Mouse (Mus musculus) kidney, embryonic 14.5 days (tissue): ENCODE measurements around the gene Slc9a8. TPM values are rescaled to one million over a fixed set of nuclear protein-coding genes. Genes with fewer than 3 reads are reported as not detected.

ENCODE experiments used
- ATAC-seq: fragments of 200-750 bp; cut with Nextera tagmentation; 2 replicates; pipeline ENCODE4 v1.8.0; 2017; ENCODE audit warnings: moderate number of reproducible peaks, mild to moderate bottlenecking, moderate TSS enrichment, moderate library complexity; ENCODE audit not compliant: low FRiP score, low TSS enrichment
- H3K27ac ChIP-seq: fragments of 300-500 bp; sonication (generic); 2 replicates; pipeline ENCODE4 v1.5.1; 2014; ENCODE audit warnings: low read depth, mild to moderate bottlenecking, low read length, moderate library complexity, mixed read lengths
- H3K27me3 ChIP-seq: fragments of 300-500 bp; sonication (generic); 2 replicates; pipeline ENCODE4 v1.6.1; 2014; ENCODE audit warnings: mild to moderate bottlenecking, low read length; ENCODE audit not compliant: control insufficient read depth, insufficient read depth
- H3K36me3 ChIP-seq: fragments of 300-500 bp; sonication (generic); 2 replicates; pipeline ENCODE4 v1.6.1; 2014; ENCODE audit warnings: low read length, mixed read lengths; ENCODE audit not compliant: control insufficient read depth, insufficient read depth
- H3K4me1 ChIP-seq: fragments of 300-500 bp; sonication (generic); 2 replicates; pipeline ENCODE4 v1.6.1; 2014; ENCODE audit warnings: low read length, mixed read lengths; ENCODE audit not compliant: control insufficient read depth, insufficient read depth
- H3K4me2 ChIP-seq: fragments of 300-500 bp; sonication (generic); replicated peaks from 2 replicates; pipeline ENCODE4 v1.6.1; 2014; ENCODE audit warnings: low read depth, mild to moderate bottlenecking, low read length
- H3K4me3 ChIP-seq: fragments of 300-500 bp; sonication (generic); 2 replicates; pipeline ENCODE4 v1.5.1; 2014; ENCODE audit warnings: mild to moderate bottlenecking, low read length
- H3K9ac ChIP-seq: fragments of 300-500 bp; sonication (generic); 2 replicates; pipeline ENCODE4 v1.6.1; 2014; ENCODE audit warnings: low read depth, mild to moderate bottlenecking, low read length, moderate library complexity
- H3K9me3 ChIP-seq: fragments of 300-500 bp; sonication (generic); 2 replicates; pipeline ENCODE4 v1.6.1; 2016; ENCODE audit warnings: low read length; ENCODE audit not compliant: control insufficient read depth
- WGBS: fragments of 180-500 bp; shearing (Covaris S2); extraction: QIAGEN DNeasy Blood & Tissue Kit; methylation state at CpG from one replicate; pipeline ENCODE4 v1.1.7; 2014; 5-methylcytosine and 5-hydroxymethylcytosine counted together
- polyA plus RNA-seq: library from polyadenylated mRNA; unstranded; fragments of >200 nt; fragmentation: Nextera tagmentation; extraction: Ambion mirVana; gene quantifications from 2 replicates; pipeline ENCODE4 v1.2.1, GENCODE M21; 2014

Slc9a8 gene
- polyA plus RNA-seq, 1 experiment from 2014 or later: 28.6 TPM

DNA sequence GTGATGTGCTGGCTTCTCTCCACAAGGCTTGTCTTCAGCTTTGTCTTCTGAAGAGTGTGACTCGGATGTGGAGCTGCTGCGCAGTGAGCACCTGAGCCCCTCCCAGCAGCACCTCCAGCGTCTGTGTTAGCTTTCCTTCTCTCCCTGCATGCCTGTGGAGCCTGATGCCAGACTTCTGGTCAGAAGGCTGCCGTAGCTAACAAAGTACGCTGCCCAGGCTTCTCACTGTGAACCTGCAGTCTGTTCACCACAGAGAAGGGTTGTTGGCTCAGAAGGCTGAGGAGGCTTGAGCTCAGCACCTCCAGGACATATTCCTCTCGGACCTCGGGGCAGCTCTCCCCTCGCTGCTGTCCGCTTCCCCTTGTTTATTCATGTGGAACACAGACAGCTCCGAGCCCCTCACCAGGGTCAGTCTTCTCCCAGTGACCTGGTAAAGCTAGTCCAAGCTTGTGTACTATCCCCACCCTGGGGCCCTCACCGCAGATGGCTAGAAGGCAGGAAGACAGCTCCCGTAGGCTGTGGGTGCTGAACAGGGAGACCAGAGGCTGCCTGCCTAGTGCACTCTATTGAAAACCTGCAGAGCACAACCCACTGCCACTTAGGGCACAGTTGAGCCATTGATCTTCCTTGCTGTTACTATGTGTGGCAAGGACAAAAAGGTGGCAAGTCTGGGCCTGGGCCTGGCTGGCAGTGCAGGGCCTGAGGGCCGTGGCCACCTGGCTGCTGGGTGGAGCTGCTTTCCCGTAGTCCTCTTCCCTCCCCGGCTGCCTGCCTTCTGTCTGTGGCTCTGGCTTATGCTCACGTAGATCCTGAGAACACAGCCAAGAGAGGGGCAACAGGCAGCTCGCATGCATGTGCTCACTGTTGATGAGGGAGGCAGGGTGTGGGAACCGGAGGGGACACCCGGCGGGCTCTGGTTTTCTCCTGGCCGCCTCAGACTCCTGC, 28.1 kb downstream of the Slc9a8 start:
- H3K9ac ChIP-seq: no peak overlapping the region
- H3K9me3 ChIP-seq: no peaks in the 10 kb centered on the region
- WGBS: 79% methylated on average over 21 of the region's 21 CpGs
- H3K4me2 ChIP-seq: no peak overlapping the region
- no peak for ATAC-seq
- no peak overlapping the region for H3K27ac ChIP-seq
- peaks cover 9% of the 10 kb centered on the region for H3K4me1 ChIP-seq
- H3K4me3 ChIP-seq: no peak overlapping the region
- H3K36me3 ChIP-seq: peaks cover 52% of the 10 kb centered on the region
- no peaks in the 10 kb centered on the region for H3K27me3 ChIP-seq

DNA sequence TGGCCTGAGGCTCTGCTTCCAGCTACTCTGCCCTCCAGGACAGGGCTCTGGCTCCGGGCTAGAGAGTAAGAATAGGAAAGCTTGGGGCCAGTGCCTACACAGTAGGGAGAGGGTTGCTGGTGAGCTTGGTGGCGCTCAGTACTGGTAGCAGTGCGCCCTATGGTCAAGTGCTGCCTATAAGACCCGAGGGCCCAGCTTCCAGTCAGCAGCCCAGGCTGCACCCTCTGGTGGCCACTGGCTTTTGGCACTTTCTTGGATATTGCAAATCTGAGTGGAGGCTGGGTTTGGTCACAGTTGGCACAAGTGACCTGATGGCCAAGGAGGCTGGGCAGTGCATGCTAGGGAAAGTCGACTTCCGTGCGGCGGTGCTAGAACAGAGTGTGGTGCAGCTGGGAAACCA, 29.1 kb downstream of the Slc9a8 start:
- H3K4me1 ChIP-seq: peaks cover 7% of the 10 kb centered on the region
- no peaks in the 10 kb centered on the region for H3K9me3 ChIP-seq
- H3K27me3 ChIP-seq: no peaks in the 10 kb centered on the region
- no peak overlapping the region for H3K4me3 ChIP-seq
- 0 out of 2 replicates have a peak overlapping the region, but pooled peaks have one; percentile 14 for H3K27ac ChIP-seq
- no peak overlapping the region for H3K9ac ChIP-seq
- H3K36me3 ChIP-seq: peaks cover 55% of the 10 kb centered on the region
- WGBS: 90% methylated on average over 8 of the region's 8 CpGs
- H3K4me2 ChIP-seq: no peak overlapping the region
- no peak for ATAC-seq

DNA sequence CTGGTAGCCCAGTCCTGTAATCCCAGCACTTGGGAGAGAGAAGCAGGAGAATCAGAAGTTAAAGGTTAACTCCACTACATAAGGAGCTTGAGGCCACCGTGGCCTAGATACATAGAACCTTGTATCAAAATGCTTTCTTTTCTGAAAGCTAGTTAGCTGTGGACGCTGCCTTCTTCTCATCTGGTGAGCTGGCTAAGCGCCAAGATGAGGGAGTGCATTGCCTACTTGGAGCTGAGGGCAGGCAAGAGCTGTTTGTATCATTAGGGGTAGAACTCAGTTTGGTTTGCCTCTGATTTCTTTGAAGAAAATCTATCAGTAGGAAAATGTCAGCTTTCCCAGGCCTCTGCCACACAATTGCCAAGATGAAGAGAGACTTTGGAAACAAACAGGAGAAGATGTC, 32.3 kb downstream of the Slc9a8 start:
- no peaks in the 10 kb centered on the region for H3K4me1 ChIP-seq
- H3K36me3 ChIP-seq: peaks cover 68% of the 10 kb centered on the region
- no peak overlapping the region for H3K9ac ChIP-seq
- no peak overlapping the region for H3K4me2 ChIP-seq
- H3K9me3 ChIP-seq: no peaks in the 10 kb centered on the region
- no peaks in the 10 kb centered on the region for H3K27me3 ChIP-seq
- no peak overlapping the region for H3K4me3 ChIP-seq
- WGBS: 79% methylated on average over 3 of the region's 3 CpGs
- no peak overlapping the region for H3K27ac ChIP-seq
- no peak for ATAC-seq

DNA sequence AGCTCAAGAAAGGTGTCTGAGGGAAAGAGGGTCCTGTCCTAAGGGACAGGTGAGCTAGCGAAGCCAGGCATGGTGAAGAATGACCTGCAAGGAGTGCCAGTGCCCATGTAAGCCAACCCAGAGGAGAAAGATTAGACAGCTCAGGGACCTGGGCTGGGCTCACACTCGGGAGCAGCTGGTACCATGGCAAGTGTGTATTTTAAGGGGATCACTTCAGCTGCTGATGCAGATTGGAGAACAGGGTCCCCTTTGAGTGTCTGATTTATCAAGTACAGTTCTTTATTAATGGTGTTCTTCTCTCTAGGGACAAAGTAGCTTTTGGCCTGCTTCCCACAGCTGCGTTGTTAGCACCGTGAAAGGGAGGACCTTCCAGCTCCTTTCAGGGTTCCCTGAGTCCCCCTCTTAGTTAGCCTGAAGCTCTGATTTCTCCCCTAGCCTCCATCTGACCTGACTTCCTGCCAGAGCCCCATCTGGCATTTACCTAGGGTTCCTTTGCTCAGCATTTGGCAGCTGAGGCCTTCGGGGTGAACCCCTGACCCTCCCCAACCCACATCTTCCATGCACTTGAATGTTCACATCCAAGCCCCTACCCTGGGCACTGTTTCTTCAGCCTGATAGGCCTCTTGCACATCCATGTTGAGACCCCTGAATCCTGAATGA, 35.0 kb downstream of the Slc9a8 start:
- ATAC-seq: no peak
- no peak overlapping the region for H3K4me3 ChIP-seq
- no peaks in the 10 kb centered on the region for H3K4me1 ChIP-seq
- H3K36me3 ChIP-seq: peaks cover 65% of the 10 kb centered on the region
- H3K27ac ChIP-seq: no peak overlapping the region
- no peak overlapping the region for H3K9ac ChIP-seq
- H3K4me2 ChIP-seq: no peak overlapping the region
- no peaks in the 10 kb centered on the region for H3K9me3 ChIP-seq
- no peaks in the 10 kb centered on the region for H3K27me3 ChIP-seq
- 90% methylated on average over 5 of the region's 5 CpGs for WGBS

DNA sequence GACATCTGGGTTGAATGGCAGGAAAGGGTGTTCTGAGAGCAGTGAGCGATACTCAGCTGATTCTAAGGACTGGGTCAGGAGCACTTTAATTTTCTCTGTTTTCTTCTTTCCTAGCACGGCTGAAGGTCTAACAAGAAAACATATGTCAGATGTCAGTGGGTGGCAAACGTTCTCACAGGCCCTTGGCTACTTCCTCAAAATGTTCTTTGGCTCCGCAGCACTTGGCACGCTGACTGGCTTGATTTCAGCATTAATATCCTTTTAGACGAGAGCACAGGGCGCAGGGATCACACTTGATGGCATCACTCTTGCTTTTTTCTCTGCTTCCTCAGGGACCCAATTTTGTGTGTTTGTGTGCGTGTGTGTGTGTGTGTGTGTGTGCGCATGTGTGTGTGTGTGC, 35.7 kb downstream of the Slc9a8 start:
- Histone ChIP-seq H3K9me3 (no peaks in the 10 kb centered on the region), H3K27ac (no peak overlapping the region), H3K27me3 (no peaks in the 10 kb centered on the region), H3K4me3 (no peak overlapping the region), H3K9ac (no peak overlapping the region), H3K36me3 (peaks cover 61% of the 10 kb centered on the region), H3K4me1 (no peaks in the 10 kb centered on the region), H3K4me2 (no peak overlapping the region)
- ATAC-seq: no peak
- WGBS: 95% methylated on average over 9 of the region's 9 CpGs

DNA sequence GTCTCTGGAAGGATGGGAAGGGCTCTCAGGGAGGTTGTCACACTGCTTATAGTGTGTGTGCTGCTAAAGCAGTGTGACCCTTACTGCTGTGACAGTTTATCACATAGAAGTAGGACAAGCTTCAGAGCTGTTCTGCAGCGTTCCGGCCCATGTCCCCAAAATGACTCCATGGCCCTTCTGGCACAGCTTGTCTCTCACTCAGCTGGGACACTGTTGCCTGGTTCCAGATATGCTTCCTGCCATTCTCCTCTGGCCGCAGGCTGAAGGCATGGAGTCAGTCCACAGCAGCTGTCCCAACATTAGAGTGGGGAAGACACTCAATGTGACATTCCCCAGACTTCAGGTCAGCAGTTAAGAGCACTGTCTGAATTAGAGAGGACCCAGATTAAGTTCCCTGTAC, 37.0 kb downstream of the Slc9a8 start:
- H3K9ac ChIP-seq: no peak overlapping the region
- H3K4me3 ChIP-seq: no peak overlapping the region
- no peaks in the 10 kb centered on the region for H3K27me3 ChIP-seq
- 87% methylated on average over 3 of the region's 3 CpGs for WGBS
- no peak for ATAC-seq
- H3K9me3 ChIP-seq: no peaks in the 10 kb centered on the region
- H3K27ac ChIP-seq: no peak overlapping the region
- H3K4me1 ChIP-seq: no peaks in the 10 kb centered on the region
- H3K36me3 ChIP-seq: peaks cover 51% of the 10 kb centered on the region
- no peak overlapping the region for H3K4me2 ChIP-seq

DNA sequence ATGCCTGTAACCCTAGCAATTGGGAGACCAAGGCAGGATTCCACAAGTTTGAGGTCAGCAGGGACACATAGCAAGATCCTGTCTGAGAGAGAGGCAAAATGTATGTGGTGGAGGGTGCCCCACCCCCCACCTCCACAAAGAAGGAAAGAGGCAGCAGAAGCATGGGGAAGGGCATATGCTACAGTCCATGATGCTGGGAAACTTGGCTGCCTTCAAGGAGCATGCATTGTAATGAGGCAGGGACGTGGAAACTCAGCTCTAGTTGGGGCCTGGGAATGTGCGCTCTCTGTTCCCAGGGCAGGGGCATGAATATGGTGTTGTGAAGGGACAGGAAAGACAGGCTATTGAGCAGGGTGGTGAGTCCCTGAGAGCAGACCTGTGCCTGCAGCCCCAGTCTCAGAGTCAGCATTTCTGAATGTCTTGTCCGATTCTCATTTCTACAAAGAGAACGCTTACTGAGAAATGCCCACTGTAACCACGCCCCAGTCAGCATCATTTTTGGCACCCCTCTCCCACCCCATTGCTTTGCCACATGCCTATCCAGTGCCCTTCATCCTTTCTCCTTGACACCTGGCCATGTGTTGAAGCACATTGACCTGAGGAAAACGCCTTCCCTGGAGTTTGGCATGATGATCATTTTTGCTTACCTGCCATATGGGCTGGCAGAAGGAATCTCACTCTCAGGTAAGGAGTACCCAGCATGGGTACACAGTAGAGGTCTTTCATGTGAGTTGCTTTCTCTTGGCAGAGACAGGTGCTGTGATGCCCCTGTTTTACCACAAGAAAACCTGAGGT, 37.8 kb downstream of the Slc9a8 start:
- Histone ChIP-seq H3K27me3 (no peaks in the 10 kb centered on the region), H3K4me1 (no peaks in the 10 kb centered on the region), H3K9me3 (no peaks in the 10 kb centered on the region), H3K4me3 (no peak overlapping the region), H3K4me2 (no peak overlapping the region), H3K36me3 (peaks cover 46% of the 10 kb centered on the region), H3K27ac (no peak overlapping the region), H3K9ac (no peak overlapping the region)
- no peak for ATAC-seq
- WGBS: 94% methylated on average over 6 of the region's 6 CpGs

DNA sequence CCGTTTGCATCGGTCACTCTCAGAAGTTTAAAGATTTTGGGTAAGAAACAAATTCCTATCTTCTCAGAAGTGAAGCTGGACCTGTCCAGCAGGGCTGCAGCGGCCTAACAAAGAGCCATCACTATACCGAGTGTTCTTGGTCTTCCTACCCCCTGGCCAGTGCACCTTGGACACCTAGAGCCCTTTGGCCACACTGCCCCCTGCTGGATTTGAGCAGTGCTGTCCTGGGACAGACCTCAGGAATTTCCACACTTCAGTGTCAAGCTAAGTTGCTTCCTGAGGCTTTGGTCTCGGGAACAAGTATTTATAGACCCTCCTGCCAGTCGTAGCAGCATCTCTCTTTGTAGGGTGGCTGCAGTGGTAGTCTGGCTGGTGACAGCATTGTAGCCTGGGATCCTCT, 41.4 kb downstream of the Slc9a8 start:
- peak; percentile 85; the same call in 1 of the 2 replicates for ATAC-seq
- 52% methylated on average over 6 of the region's 6 CpGs for WGBS
- Histone ChIP-seq H3K27ac (no peak overlapping the region), H3K9ac (no peak overlapping the region), H3K4me2 (no peak overlapping the region), H3K4me1 (no peaks in the 10 kb centered on the region), H3K9me3 (no peaks in the 10 kb centered on the region), H3K27me3 (no peaks in the 10 kb centered on the region), H3K4me3 (no peak overlapping the region), H3K36me3 (peaks cover 44% of the 10 kb centered on the region)
